Mouse (Mus musculus) CH12.LX (cell line): ENCODE data around the gene Tmem150c.

Source experiments
- BHLHE40 ChIP-seq: IDR thresholded peaks from 2 replicates; pipeline ENCODE4 v1.6.1; 2011; ENCODE audit warnings: mild to moderate bottlenecking, low read depth, low read length, improper control_type of control experiment
- EP300 ChIP-seq: IDR thresholded peaks from 2 replicates; pipeline ENCODE4 v1.6.1; 2011; ENCODE audit warnings: low read length, improper control_type of control experiment
- PAX5 ChIP-seq: IDR thresholded peaks from 2 replicates; pipeline ENCODE4 v1.6.1; 2012; ENCODE audit warnings: low read length, inconsistent platforms, mixed read lengths

GRCm38 (mm10) chr5:100067579-100067978, 92.0 kb downstream of the Tmem150c start:
- TF ChIP-seq PAX5 (no peak), EP300 (no peak), BHLHE40 (no peak)
